Mouse (Mus musculus) intestine, embryonic 14.5 days (tissue): ENCODE measurements around the gene Chst15. TPM values are rescaled to one million over a fixed set of nuclear protein-coding genes. Genes with fewer than 3 reads are reported as not detected.
A peak's percentile ranks its signal among the peaks of the same experiment; 100 is the strongest.

Experiments used
- ATAC-seq: fragments of 200-750 bp; cut with Nextera tagmentation; replicated peaks from 2 replicates; pipeline ENCODE4 v1.8.0; 2017; ENCODE audit warnings: low read depth, moderate number of reproducible peaks, moderate TSS enrichment, moderate library complexity; ENCODE audit not compliant: low FRiP score, low TSS enrichment
- DNase-seq: peaks from one replicate; pipeline ENCODE4 v3.0.0-alpha.2; 2018; ENCODE audit warnings: low spot score
- H3K27ac ChIP-seq: fragments of 300-500 bp; sonication (generic); 2 replicates; pipeline ENCODE4 v1.5.1; 2014; ENCODE audit warnings: low read depth, mild to moderate bottlenecking, control low read depth
- H3K27me3 ChIP-seq: fragments of 300-500 bp; sonication (generic); replicated peaks from 2 replicates; pipeline ENCODE4 v1.6.1; 2014; ENCODE audit warnings: low read length, control low read depth; ENCODE audit not compliant: control insufficient read depth, insufficient read depth
- H3K36me3 ChIP-seq: fragments of 300-500 bp; sonication (generic); 2 replicates; pipeline ENCODE4 v1.6.1; 2014; ENCODE audit warnings: low read length, control low read depth; ENCODE audit not compliant: control insufficient read depth, insufficient read depth
- H3K4me1 ChIP-seq: fragments of 300-500 bp; sonication (generic); replicated peaks from 2 replicates; pipeline ENCODE4 v1.6.1; 2014; ENCODE audit warnings: low read length, control low read depth, mixed read lengths; ENCODE audit not compliant: control insufficient read depth, insufficient read depth
- H3K4me2 ChIP-seq: fragments of 300-500 bp; sonication (generic); 2 replicates; pipeline ENCODE4 v1.6.1; 2014; ENCODE audit warnings: low read length
- H3K4me3 ChIP-seq: fragments of 300-500 bp; sonication (generic); 2 replicates; pipeline ENCODE4 v1.5.1; 2014; ENCODE audit warnings: low read depth, low read length, control low read depth, mixed read lengths
- H3K9ac ChIP-seq: fragments of 300-500 bp; sonication (generic); 2 replicates; pipeline ENCODE4 v1.6.1; 2014; ENCODE audit warnings: mild to moderate bottlenecking, low read length
- H3K9me3 ChIP-seq: fragments of 300-500 bp; sonication (generic); 2 replicates; pipeline ENCODE4 v1.6.1; 2016; ENCODE audit warnings: low read length, control low read depth; ENCODE audit not compliant: control insufficient read depth
- WGBS: fragments of 180-500 bp; shearing (Covaris S2); extraction: QIAGEN DNeasy Blood & Tissue Kit; methylation state at CpG from one replicate; pipeline ENCODE4 v1.1.7; 2014; 5-methylcytosine and 5-hydroxymethylcytosine counted together
- polyA plus RNA-seq: library from polyadenylated mRNA; unstranded; fragments of >200 nt; fragmentation: Nextera tagmentation; extraction: Ambion mirVana; gene quantifications from 2 replicates; pipeline ENCODE4 v1.2.1, GENCODE M21; 2014

The Chst15 gene
- polyA plus RNA-seq, 1 experiment from 2014 or later: 29.1 TPM

DNA sequence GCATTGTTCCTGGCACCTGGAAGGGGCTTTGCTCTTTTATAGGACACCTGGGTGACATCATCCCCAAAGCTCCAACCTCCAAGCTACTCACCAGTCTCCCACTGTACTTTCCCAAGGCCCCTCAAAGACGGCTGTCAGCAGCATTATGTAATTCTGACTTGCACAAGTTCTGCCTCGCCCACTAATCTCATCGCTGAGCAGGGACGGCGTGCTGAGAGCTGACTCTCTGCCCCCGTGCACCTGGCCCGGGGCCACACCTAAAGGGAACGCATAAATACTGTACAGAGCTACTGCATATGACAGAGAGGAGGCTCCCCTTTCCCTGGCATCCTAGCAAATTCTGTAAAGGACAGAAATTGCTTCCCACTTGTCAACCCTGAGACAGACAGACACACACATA lies 4.6 kb downstream of the Chst15 start:
- no peak for DNase-seq
- Histone ChIP-seq H3K4me1 (peaks cover 53% of the 10 kb centered on the region), H3K4me3 (no peak overlapping the region), H3K4me2 (peak overlapping the region; percentile 91), H3K27ac (0 out of 2 replicates have a peak overlapping the region, but pooled peaks have one; percentile 22), H3K9ac (no peak overlapping the region), H3K9me3 (no peaks in the 10 kb centered on the region), H3K27me3 (no peaks in the 10 kb centered on the region), H3K36me3 (no peaks in the 10 kb centered on the region)
- ATAC-seq: no peak
- WGBS: 33% methylated on average over 8 of the region's 8 CpGs

DNA sequence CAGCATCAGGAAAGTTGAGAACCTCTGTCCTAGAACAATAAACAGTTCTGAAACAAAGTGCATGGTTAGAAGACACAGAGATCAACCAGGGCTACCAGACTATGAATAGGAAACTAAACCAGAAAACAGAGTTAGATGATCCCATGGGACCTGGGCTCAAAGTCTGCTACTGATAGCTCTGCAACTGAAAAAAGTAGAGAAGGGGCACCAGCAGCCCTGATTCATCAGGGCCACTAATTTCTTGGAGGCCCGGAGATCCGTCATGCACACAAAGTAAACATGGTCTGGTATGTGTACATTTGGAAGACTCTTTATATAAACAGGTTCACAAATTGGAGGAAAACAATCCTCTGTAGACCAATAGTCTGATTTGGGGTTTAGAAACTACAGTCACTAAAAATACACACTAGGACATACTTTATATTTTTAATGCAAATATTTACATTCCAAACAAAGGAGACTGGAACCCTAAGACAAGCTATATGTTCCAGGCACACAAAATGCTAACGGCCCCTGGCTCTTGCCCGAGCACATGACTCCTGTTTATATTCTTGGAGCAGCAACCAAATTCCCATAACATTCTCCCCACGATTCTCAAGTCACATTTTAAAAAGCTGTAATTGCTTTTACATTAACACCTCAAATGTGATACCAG lies 8.4 kb downstream of the Chst15 start:
- Histone ChIP-seq H3K27ac (peak overlapping the region; percentile 80), H3K4me2 (peak overlapping the region; percentile 28), H3K27me3 (no peaks in the 10 kb centered on the region), H3K4me1 (peaks cover 69% of the 10 kb centered on the region), H3K36me3 (no peaks in the 10 kb centered on the region), H3K9ac (no peak overlapping the region), H3K4me3 (no peak overlapping the region), H3K9me3 (no peaks in the 10 kb centered on the region)
- DNase-seq: no peak
- ATAC-seq: 0 out of 2 replicates have a peak, but pooled peaks have one; percentile 53
- 22% methylated on average over 5 of the region's 5 CpGs for WGBS

DNA sequence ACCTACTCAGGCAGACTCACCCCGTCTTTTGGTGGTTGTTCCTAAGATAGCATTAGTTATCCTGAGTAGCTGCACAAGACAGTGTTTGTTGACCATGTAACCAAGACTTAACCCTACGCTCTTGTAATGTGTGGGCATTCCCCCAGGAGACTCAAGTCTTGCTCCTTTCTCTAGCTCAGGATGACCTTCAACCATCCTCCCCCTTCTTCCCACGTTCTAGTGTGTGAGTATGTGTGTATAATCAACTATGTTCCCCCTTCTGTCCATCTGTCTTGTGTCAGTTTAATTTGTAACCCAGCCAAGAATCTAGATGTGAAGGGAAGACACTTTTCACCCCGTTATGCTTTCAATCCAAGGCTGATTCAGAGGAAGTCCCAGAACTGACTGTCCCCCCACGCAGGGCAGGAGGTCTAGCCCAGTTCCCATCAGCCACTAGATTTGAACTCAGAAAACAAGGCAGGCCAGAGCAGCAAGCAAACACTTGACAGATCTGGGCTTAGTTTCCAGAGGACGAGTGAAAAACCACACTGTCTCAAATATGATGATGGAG lies 9.2 kb downstream of the Chst15 start:
- Histone ChIP-seq H3K27ac (peak overlapping the region; percentile 76), H3K4me1 (peaks cover 67% of the 10 kb centered on the region), H3K27me3 (no peaks in the 10 kb centered on the region), H3K4me2 (no peak overlapping the region), H3K36me3 (no peaks in the 10 kb centered on the region), H3K9me3 (no peaks in the 10 kb centered on the region), H3K9ac (no peak overlapping the region), H3K4me3 (no peak overlapping the region)
- WGBS: 27% methylated on average over 6 of the region's 6 CpGs
- ATAC-seq (no peak), DNase-seq (no peak)

DNA sequence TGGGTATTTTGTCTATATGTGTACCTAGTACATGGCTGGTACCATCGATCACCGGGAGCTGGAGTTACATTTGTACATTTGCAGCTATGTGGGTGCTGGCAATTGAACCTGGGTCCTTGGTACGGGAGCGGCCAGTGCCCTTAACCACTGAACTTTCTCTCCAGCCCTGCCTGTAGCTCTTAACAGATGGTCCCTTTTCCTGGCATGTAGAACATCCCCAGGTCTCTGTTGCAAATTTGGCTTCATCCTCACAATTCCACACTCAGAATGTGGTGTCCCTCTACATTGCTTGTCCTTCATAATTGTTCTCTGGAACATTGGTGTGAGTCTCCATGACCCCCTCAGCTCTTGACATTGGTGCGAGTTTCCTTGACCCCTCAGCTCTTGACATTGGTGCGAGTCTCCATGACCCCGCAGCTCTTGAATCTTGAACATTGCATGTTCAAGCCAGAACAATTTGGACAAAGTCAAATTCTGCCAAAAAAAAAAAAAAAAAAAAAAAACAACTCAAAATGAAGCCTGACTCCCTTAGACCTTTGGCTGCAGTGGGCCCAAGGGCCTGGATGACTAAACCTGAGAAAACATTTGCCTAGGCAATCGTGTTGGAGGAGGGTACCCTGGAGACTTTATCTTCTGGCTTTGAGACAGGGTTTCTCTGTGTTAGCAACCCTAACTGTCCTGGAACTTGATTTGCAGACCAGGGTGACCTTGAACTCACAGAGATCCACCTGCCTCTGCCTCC lies 10.2 kb downstream of the Chst15 start:
- Histone ChIP-seq H3K4me3 (no peak overlapping the region), H3K27me3 (no peaks in the 10 kb centered on the region), H3K4me2 (no peak overlapping the region), H3K27ac (no peak overlapping the region), H3K4me1 (peaks cover 68% of the 10 kb centered on the region), H3K36me3 (no peaks in the 10 kb centered on the region), H3K9me3 (no peaks in the 10 kb centered on the region), H3K9ac (no peak overlapping the region)
- DNase-seq (no peak), ATAC-seq (no peak)
- 95% methylated on average over 8 of the region's 8 CpGs for WGBS

DNA sequence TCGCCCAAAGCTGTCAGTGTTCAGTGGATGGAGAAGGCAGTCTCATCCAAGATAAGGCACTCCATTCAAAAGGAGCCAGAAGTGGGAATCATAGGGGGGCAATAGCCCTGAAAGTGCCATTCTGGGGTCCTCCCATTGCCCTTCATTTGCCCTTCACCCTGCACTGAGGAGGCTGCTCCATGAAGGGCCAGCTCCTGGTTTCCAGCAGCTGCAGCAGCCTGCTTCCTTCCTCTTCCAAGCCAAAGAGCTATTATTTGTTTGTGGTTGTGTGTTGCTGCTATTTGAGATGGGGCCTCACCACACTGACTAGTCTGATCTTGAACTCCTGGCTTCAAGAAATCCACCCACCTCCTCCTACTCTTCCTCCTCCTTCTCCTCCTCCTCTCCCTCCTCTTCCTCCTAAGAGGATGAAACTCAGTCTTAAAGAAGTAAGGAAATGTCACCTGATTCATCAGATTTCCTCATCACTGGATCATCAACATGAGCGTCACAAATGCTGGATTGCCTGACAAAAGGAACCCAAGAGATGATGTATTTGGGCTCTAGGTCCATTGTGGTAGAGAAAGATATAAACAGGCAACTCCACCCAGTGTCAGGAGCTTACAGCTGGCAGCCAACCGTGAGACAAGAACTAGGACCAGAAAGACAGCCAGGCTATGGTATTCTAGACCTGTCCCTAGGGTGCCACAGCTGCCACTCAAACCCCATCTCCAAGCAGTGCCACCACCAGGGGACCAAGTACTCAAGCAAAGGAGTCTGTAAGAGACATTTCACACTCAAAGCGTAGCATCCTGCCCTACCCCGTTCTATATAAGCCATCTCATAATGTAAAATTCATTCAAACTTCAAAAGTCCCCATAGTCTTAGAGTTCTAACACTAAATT lies 11.3 kb downstream of the Chst15 start:
- DNase-seq (no peak), ATAC-seq (no peak)
- Histone ChIP-seq H3K36me3 (no peaks in the 10 kb centered on the region), H3K27ac (no peak overlapping the region), H3K27me3 (no peaks in the 10 kb centered on the region), H3K9me3 (no peaks in the 10 kb centered on the region), H3K4me3 (no peak overlapping the region), H3K4me2 (no peak overlapping the region), H3K9ac (no peak overlapping the region), H3K4me1 (peaks cover 68% of the 10 kb centered on the region)
- 75% methylated on average over 5 of the region's 5 CpGs for WGBS

DNA sequence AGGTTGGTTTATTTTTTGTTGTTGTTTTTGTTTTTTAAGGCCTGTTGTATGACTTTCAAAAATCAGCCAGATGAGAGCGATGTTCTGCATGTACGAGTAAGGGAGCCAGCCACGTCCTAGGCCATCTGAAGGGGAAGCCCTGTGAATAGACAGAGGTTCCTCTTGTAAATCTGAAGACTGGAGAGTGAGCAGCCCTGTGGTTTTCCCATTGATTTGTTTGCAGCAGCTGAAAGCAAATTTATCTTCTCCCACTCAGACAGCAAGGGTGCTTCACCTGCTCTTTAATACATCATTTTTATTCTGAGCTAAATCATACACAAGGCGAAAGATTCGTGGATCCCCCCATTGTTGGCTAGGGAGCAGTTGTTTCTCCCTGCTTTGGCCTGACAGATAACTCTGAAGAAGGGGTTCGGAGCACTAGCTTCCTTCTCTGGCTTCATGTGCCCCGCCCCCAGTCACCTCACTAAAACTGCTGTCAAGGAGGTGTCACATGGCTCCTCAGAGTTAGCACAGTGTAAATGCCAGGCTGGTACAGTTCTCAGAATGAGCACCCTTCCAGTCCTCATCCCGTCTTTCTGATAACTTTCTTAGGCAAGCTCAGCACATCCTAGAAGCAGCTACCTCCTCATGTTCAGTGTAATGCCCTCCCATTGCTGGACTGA lies 12.5 kb downstream of the Chst15 start:
- Histone ChIP-seq H3K4me2 (no peak overlapping the region), H3K4me1 (peaks cover 68% of the 10 kb centered on the region), H3K9ac (no peak overlapping the region), H3K36me3 (no peaks in the 10 kb centered on the region), H3K4me3 (no peak overlapping the region), H3K27ac (no peak overlapping the region), H3K9me3 (no peaks in the 10 kb centered on the region), H3K27me3 (no peaks in the 10 kb centered on the region)
- DNase-seq (no peak), ATAC-seq (no peak)
- 47% methylated on average over 8 of the region's 8 CpGs for WGBS

DNA sequence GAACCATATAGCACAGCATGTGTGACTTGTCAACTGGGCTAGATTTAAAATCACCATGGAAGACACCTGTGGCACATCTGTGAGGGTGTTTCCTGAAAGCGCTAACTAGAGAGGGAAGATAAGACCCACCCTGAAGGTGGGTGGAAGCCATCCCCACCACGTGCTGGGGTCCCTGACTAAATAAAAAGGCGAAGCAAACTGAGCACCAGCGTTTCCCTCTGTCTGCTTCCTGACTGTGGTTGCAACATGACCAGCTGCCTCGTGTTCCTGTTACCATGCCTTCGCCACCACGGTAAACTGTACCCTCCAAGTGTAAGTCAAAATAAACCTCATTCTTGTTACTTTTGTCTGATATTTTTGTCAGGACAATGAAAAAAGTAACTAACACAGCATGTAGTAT lies 13.0 kb downstream of the Chst15 start:
- no peaks in the 10 kb centered on the region for H3K36me3 ChIP-seq
- 54% methylated on average over 7 of the region's 7 CpGs for WGBS
- H3K4me3 ChIP-seq: no peak overlapping the region
- no peak for DNase-seq
- no peak overlapping the region for H3K9ac ChIP-seq
- no peak overlapping the region for H3K27ac ChIP-seq
- no peaks in the 10 kb centered on the region for H3K27me3 ChIP-seq
- peaks cover 67% of the 10 kb centered on the region for H3K4me1 ChIP-seq
- H3K4me2 ChIP-seq: no peak overlapping the region
- no peaks in the 10 kb centered on the region for H3K9me3 ChIP-seq
- ATAC-seq: no peak
